Mouse (Mus musculus): ENCODE data around the gene Iqsec1. TPM values are rescaled to one million over a fixed set of nuclear protein-coding genes. Genes with fewer than 3 reads are reported as not detected.

Gene Iqsec1
- polyA plus RNA-seq (2012; rRNA removed; ENCODE audit: low replicate concordance): 33.4 and 38.3 TPM in 2 replicates

GRCm38 (mm10) chr6:90988648-90989317 is at the start of gene Iqsec1:
TSS of gene Iqsec1 (minus strand) at chr6:90988685.

Other genes starting within 250 kb of the Iqsec1 start
- gene Nup210, start 128.1 kb upstream of the Iqsec1 start, polyA plus RNA-seq (2012; rRNA removed; ENCODE audit: low replicate concordance): 16.3 and 28.1 TPM in 2 replicates
- 29.2 and 30.8 TPM in 2 replicates for gene Hdac11, start 168.0 kb upstream of the Iqsec1 start, polyA plus RNA-seq (2012; rRNA removed; ENCODE audit: low replicate concordance)
- gene Fbln2, start 223.8 kb upstream of the Iqsec1 start, polyA plus RNA-seq (2012; rRNA removed; ENCODE audit: low replicate concordance): 15.9 and 21.1 TPM in 2 replicates